Mouse (Mus musculus): ENCODE measurements at regions not wholly inside any gene's neighbourhood (a gene's known extent, or its start where the extent isn't known, plus 50 kb on each side); places are given as distances from the start of the nearest gene placed in this dataset.

GRCm38 (mm10) chr7:115270803-115271202, 527.3 kb downstream of the Insc start:
- TF ChIP-seq CTCF (IDR thresholded peaks at IDR 0.05; ENCODE audit: borderline replicate concordance, insufficient read depth, low read length) (no peak), POLR2A (IDR thresholded peaks at IDR 0.05; ENCODE audit: low read depth, low read length) (no peak)
